Mouse (Mus musculus) midbrain, postnatal 0 days (tissue): Measurements from ENCODE around the gene Ccr4. TPM values are rescaled to one million over a fixed set of nuclear protein-coding genes. Genes with fewer than 3 reads are reported as not detected.

ENCODE experiments used
- ATAC-seq: fragments of 200-750 bp; cut with Nextera tagmentation; 2 replicates; pipeline ENCODE4 v1.8.0; 2017; ENCODE audit warnings: moderate number of reproducible peaks, mild to moderate bottlenecking, moderate TSS enrichment, moderate library complexity; ENCODE audit not compliant: low FRiP score
- DNase-seq: peaks from one replicate; pipeline ENCODE4 v3.0.0-alpha.2; 2015; ENCODE audit warnings: low spot score
- H3K27ac ChIP-seq: fragments of 300-500 bp; sonication (generic); 2 replicates; pipeline ENCODE4 v1.5.1; 2014; ENCODE audit warnings: low read depth, mild to moderate bottlenecking, low read length, mixed read lengths
- H3K27me3 ChIP-seq: fragments of 300-500 bp; sonication (generic); 2 replicates; pipeline ENCODE4 v1.6.1; 2014; ENCODE audit warnings: low read length, control low read depth, mixed read lengths; ENCODE audit not compliant: insufficient read depth
- H3K36me3 ChIP-seq: fragments of 300-500 bp; sonication (generic); 2 replicates; pipeline ENCODE4 v1.6.1; 2014; ENCODE audit warnings: low read length, control low read depth, mixed read lengths; ENCODE audit not compliant: insufficient read depth
- H3K4me1 ChIP-seq: fragments of 300-500 bp; sonication (generic); 2 replicates; pipeline ENCODE4 v1.6.1; 2014; ENCODE audit warnings: mild to moderate bottlenecking, control low read depth, antibody characterized with exemption, low read length, mixed read lengths; ENCODE audit not compliant: insufficient read depth
- H3K4me2 ChIP-seq: fragments of 300-500 bp; sonication (generic); 2 replicates; pipeline ENCODE4 v1.6.1; 2014; ENCODE audit warnings: low read depth, mild to moderate bottlenecking, low read length, mixed read lengths; ENCODE audit not compliant: poor library complexity, severe bottlenecking
- H3K4me3 ChIP-seq: fragments of 300-500 bp; sonication (generic); 2 replicates; pipeline ENCODE4 v1.5.1; 2014; ENCODE audit warnings: low read depth, mild to moderate bottlenecking, low read length, moderate library complexity
- H3K9ac ChIP-seq: fragments of 300-500 bp; sonication (generic); replicated peaks from 2 replicates; pipeline ENCODE4 v1.6.1; 2014; ENCODE audit warnings: mild to moderate bottlenecking, low read length, moderate library complexity, mixed read lengths; ENCODE audit not compliant: poor library complexity, severe bottlenecking
- H3K9me3 ChIP-seq: fragments of 300-500 bp; sonication (generic); 2 replicates; pipeline ENCODE4 v1.6.1; 2016; ENCODE audit warnings: low read length, control low read depth
- CTCF ChIP-seq: IDR thresholded peaks from 2 replicates; pipeline ENCODE4 v1.5.1; 2016; ENCODE audit warnings: antibody characterized with exemption, mild to moderate bottlenecking
- WGBS: fragments of 180-500 bp; shearing (Covaris S2); extraction: QIAGEN DNeasy Blood & Tissue Kit; methylation state at CpG from one replicate; pipeline ENCODE4 v1.1.7; 2014; 5-methylcytosine and 5-hydroxymethylcytosine counted together
- polyA plus RNA-seq: library from polyadenylated mRNA; unstranded; fragments of >200 nt; fragmentation: Nextera tagmentation; extraction: Ambion mirVana; gene quantifications from 2 replicates; pipeline ENCODE4 v1.2.1, GENCODE M21; 2015
- total RNA-seq: library from RNA; depleted of rRNA; stranded (reverse); fragments of >200 nt; gene quantifications from 2 replicates; pipeline ENCODE4 v1.2.3, GENCODE M21; 2014; rRNA removed

The Ccr4 gene
- total RNA-seq (not detected in 2 replicates), polyA plus RNA-seq (not detected in 2 replicates)

DNA sequence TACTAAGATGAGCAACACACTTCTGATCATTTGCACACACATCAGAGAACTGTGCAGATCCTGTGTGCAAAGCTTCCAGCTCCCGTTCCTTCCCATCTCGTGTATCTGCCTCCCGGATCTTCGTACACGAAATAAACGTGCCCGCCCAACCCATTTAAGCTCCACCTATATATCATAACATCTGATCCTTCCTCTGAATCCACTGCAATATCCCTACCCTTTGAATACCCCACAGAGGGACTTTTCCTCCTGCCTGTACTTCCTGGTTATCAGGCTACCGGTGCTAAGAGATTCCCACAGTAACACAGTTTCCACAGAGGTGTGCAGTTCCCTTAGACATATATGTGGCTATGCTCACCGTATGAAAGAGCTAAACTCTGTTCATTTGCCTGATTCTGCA lies at the start of gene Ccr4:
Gene Ccr4, minus strand, starts transcription at position 101 of the 400 bp plus-strand sequence.
- H3K36me3 ChIP-seq: no peaks in the 10 kb centered on the region
- H3K9ac ChIP-seq: no peak within 1 kb of the TSS
- 90% methylated on average over 9 of the region's 9 CpGs for WGBS
- no peaks in the 10 kb centered on the region for H3K4me1 ChIP-seq
- ATAC-seq: no peak
- no peaks in the 10 kb centered on the region for H3K27me3 ChIP-seq
- no peaks in the 10 kb centered on the region for H3K9me3 ChIP-seq
- H3K27ac ChIP-seq: no peak within 1 kb of the TSS
- no peak for TF ChIP-seq CTCF
- H3K4me2 ChIP-seq: no peak within 1 kb of the TSS
- no peak for DNase-seq
- no peak within 1 kb of the TSS for H3K4me3 ChIP-seq

DNA sequence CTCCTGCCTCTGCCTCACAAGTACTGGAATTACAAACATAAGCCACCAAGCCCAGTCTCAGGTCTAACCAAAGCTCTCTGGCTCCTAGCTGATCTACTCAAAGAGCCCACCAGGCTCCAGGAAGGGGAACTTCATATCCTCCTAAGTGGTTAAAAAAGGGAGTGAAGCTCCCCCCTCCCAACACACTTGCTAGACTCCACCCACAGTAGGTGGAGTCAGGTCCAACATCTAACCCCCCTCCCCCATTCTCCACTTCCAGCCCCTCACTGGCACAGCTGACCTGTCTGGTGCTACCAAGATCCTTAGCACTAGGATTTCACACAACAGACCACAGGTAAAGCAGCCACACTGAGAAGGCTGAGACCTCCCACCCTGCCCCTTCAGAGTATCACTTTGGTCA lies 49.1 kb upstream of the Ccr4 start:
- Histone ChIP-seq H3K27ac (no peak overlapping the region), H3K9me3 (no peaks in the 10 kb centered on the region), H3K4me2 (no peak overlapping the region), H3K27me3 (peaks cover 13% of the 10 kb centered on the region), H3K36me3 (no peaks in the 10 kb centered on the region), H3K4me3 (no peak overlapping the region), H3K4me1 (no peaks in the 10 kb centered on the region), H3K9ac (no peak overlapping the region)
- no peak for TF ChIP-seq CTCF
- ATAC-seq (no peak), DNase-seq (no peak)

DNA sequence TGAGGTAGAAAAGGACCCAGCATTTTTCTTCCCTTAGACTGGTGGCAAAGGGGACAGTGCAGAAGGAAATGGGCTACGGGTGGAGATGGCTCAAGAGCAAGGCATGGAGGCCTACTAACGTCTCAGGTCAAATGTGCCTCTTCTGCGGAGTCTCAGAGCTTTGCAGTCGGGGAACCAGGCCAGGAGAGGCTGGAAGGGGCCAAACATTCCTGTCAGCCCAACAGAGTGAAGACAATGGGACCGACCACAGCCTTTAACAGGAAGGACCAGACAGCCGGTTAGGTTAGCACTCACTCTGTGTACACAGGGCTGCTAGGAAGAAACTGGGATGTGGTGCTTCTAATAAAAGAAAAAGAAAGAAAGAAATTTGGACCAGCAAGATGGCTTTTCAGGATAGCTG lies 45.3 kb upstream of the Ccr4 start:
- WGBS: 27% methylated on average over 6 of the region's 6 CpGs
- no peak for DNase-seq
- Histone ChIP-seq H3K36me3 (no peaks in the 10 kb centered on the region), H3K27me3 (no peaks in the 10 kb centered on the region), H3K4me1 (no peaks in the 10 kb centered on the region), H3K9me3 (no peaks in the 10 kb centered on the region), H3K9ac (no peak overlapping the region), H3K4me2 (no peak overlapping the region), H3K4me3 (no peak overlapping the region), H3K27ac (no peak overlapping the region)
- TF ChIP-seq CTCF: no peak
- no peak for ATAC-seq

DNA sequence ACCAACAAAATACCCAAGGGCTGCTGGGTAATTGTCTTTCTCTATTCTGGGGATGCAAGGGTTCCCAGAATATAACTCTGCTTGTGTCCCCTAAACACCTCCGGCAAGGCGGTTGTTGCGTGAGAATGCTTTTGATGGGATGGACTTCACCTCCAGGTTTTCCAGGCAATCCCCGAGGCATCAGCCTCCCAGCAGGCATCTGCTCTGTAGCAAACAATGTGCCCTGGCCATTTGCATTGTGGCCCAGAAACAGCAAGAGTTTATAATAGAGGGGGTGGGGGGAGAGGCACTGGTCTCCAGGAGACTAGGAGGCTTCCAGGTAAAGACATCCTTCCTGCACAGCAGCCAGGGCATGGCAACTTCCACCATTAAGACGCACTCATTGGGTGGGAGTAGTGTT lies 44.4 kb upstream of the Ccr4 start:
- WGBS: 30% methylated on average over 5 of the region's 5 CpGs
- DNase-seq: no peak
- H3K4me2 ChIP-seq: no peak overlapping the region

DNA sequence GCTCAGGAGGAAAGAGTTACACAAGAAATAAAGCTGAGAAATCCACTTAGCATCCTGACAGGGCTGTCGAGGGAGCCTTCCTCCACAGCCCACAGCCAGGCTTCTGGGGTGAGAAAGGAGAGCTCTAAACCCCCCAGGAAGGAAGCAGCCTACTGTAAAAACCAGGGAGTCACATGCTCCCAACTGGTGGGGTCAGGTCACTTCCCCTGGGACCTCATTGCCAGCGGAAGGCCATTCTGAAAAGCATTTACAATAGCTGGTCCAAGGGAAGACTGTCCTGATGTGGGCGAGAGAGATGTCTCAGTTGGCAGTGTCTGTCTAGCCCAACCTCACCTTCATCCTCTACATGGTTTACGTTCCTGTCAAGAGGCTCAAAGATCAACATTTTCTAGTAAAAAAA lies 43.8 kb upstream of the Ccr4 start:
- WGBS: 48% methylated on average over 4 of the region's 4 CpGs
- no peaks in the 10 kb centered on the region for H3K9me3 ChIP-seq
- H3K9ac ChIP-seq: no peak overlapping the region
- no peak overlapping the region for H3K27ac ChIP-seq
- no peak for DNase-seq
- H3K27me3 ChIP-seq: no peaks in the 10 kb centered on the region
- H3K4me2 ChIP-seq: no peak overlapping the region
- no peaks in the 10 kb centered on the region for H3K4me1 ChIP-seq
- no peak for ATAC-seq
- H3K4me3 ChIP-seq: no peak overlapping the region
- no peaks in the 10 kb centered on the region for H3K36me3 ChIP-seq
- no peak for TF ChIP-seq CTCF

More for the DNA sequence above, 44.4 kb upstream of the Ccr4 start:
- TF ChIP-seq CTCF: no peak
- no peaks in the 10 kb centered on the region for H3K4me1 ChIP-seq
- no peaks in the 10 kb centered on the region for H3K36me3 ChIP-seq
- no peaks in the 10 kb centered on the region for H3K9me3 ChIP-seq
- no peak overlapping the region for H3K27ac ChIP-seq
- H3K4me3 ChIP-seq: no peak overlapping the region
- no peak for ATAC-seq
- H3K9ac ChIP-seq: no peak overlapping the region
- H3K27me3 ChIP-seq: no peaks in the 10 kb centered on the region

DNA sequence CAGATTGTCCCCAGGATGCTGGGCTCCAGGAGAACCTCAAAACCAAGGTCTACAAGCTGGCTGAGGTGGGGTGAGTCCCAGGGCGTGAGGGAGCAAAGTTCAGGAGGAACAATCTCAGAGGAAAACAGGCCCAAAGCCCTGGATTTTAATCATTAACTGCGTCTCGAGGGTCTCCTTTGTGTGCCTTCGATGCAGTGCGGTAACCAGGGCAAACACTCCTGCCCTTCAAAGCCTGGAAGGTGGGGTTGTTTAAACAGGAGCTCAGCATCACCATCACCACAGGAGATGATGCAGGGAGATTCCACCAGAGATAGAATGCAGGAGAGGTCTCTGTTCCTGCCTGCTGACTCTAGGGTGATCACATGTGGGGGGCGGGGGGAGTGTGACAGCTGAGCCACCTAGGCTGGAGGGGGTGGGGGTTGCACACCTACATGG lies 42.9 kb upstream of the Ccr4 start:
- H3K9me3 ChIP-seq: no peaks in the 10 kb centered on the region
- H3K27me3 ChIP-seq: no peaks in the 10 kb centered on the region
- no peak overlapping the region for H3K4me3 ChIP-seq
- no peak overlapping the region for H3K27ac ChIP-seq
- no peaks in the 10 kb centered on the region for H3K36me3 ChIP-seq
- TF ChIP-seq CTCF: no peak
- H3K4me1 ChIP-seq: no peaks in the 10 kb centered on the region
- WGBS: 50% methylated on average over 6 of the region's 6 CpGs
- H3K4me2 ChIP-seq: no peak overlapping the region
- no peak for ATAC-seq
- DNase-seq: no peak
- H3K9ac ChIP-seq: no peak overlapping the region
